Mouse (Mus musculus): ENCODE measurements at regions not wholly inside any gene's neighbourhood (a gene's known extent, or its start where the extent isn't known, plus 50 kb on each side); places are given as distances from the start of the nearest gene placed in this dataset.

- ATAC-seq (ENCODE audit: low FRiP score) (no peak), DNase-seq (ENCODE audit: low spot score) (no peak)
- Histone ChIP-seq H3K4me1 (replicated peaks; ENCODE audit: control insufficient read depth, insufficient read depth, low read length) (peaks cover 31% of the 10 kb centered on the region), H3K27ac (peak overlapping the region; percentile 66), H3K9me3 (ENCODE audit: control insufficient read depth, low read length) (no peaks in the 10 kb centered on the region), H3K4me3 (replicated peaks; ENCODE audit: low read length) (no peak overlapping the region), H3K9ac (0 out of 2 replicates have a peak overlapping the region, but pooled peaks have one; percentile 20), H3K27me3 (ENCODE audit: control insufficient read depth, insufficient read depth, low read length) (no peaks in the 10 kb centered on the region), H3K36me3 (replicated peaks; ENCODE audit: control insufficient read depth, insufficient read depth) (no peaks in the 10 kb centered on the region), H3K4me2 (replicated peaks) (peak overlapping the region; percentile 32; the same call in 1 of the 2 replicates)
- 33% methylated on average over 7 of the region's 7 CpGs for WGBS
Observed at GRCm38 (mm10) chr3:147103428-147103827, 251.3 kb downstream of the Ttll7 start.

GRCm38 (mm10) chr3:147117609-147118008 lies 265.4 kb downstream of the Ttll7 start:
- ATAC-seq (ENCODE audit: low FRiP score) (no peak), DNase-seq (ENCODE audit: low spot score) (no peak)
- H3K4me1 ChIP-seq (replicated peaks; ENCODE audit: control insufficient read depth, insufficient read depth, low read length), result no peaks in the 10 kb centered on the region
- WGBS, result 95% methylated on average over 4 of the region's 4 CpGs
- H3K4me3 ChIP-seq (replicated peaks; ENCODE audit: low read length), result no peak overlapping the region
- H3K36me3 ChIP-seq (replicated peaks; ENCODE audit: control insufficient read depth, insufficient read depth), result no peaks in the 10 kb centered on the region
- H3K27ac ChIP-seq, result no peak overlapping the region
- H3K9me3 ChIP-seq (ENCODE audit: control insufficient read depth, low read length), result no peaks in the 10 kb centered on the region
- no peak overlapping the region for H3K4me2 ChIP-seq (replicated peaks)
- H3K27me3 ChIP-seq (ENCODE audit: control insufficient read depth, insufficient read depth, low read length), result no peaks in the 10 kb centered on the region
- H3K9ac ChIP-seq, result no peak overlapping the region

GRCm38 (mm10) chr3:147118092-147118491 lies 265.9 kb downstream of the Ttll7 start:
- H3K9ac ChIP-seq, result no peak overlapping the region
- no peaks in the 10 kb centered on the region for H3K4me1 ChIP-seq (replicated peaks; ENCODE audit: control insufficient read depth, insufficient read depth, low read length)
- no peaks in the 10 kb centered on the region for H3K36me3 ChIP-seq (replicated peaks; ENCODE audit: control insufficient read depth, insufficient read depth)
- no peaks in the 10 kb centered on the region for H3K9me3 ChIP-seq (ENCODE audit: control insufficient read depth, low read length)
- no peak for ATAC-seq (ENCODE audit: low FRiP score)
- no peaks in the 10 kb centered on the region for H3K27me3 ChIP-seq (ENCODE audit: control insufficient read depth, insufficient read depth, low read length)
- no peak overlapping the region for H3K4me2 ChIP-seq (replicated peaks)
- no peak overlapping the region for H3K27ac ChIP-seq
- no peak overlapping the region for H3K4me3 ChIP-seq (replicated peaks; ENCODE audit: low read length)
- no peak for DNase-seq (ENCODE audit: low spot score)
- WGBS, result 78% methylated on average over 5 of the region's 5 CpGs

GRCm38 (mm10) chr3:147118622-147119021 lies 266.5 kb downstream of the Ttll7 start:
- H3K27ac ChIP-seq, result no peak overlapping the region
- no peaks in the 10 kb centered on the region for H3K27me3 ChIP-seq (ENCODE audit: control insufficient read depth, insufficient read depth, low read length)
- no peak overlapping the region for H3K4me3 ChIP-seq (replicated peaks; ENCODE audit: low read length)
- H3K4me1 ChIP-seq (replicated peaks; ENCODE audit: control insufficient read depth, insufficient read depth, low read length), result no peaks in the 10 kb centered on the region
- no peak overlapping the region for H3K9ac ChIP-seq
- DNase-seq (ENCODE audit: low spot score) (no peak), ATAC-seq (ENCODE audit: low FRiP score) (no peak)
- H3K36me3 ChIP-seq (replicated peaks; ENCODE audit: control insufficient read depth, insufficient read depth), result no peaks in the 10 kb centered on the region
- no peak overlapping the region for H3K4me2 ChIP-seq (replicated peaks)
- 93% methylated on average over 6 of the region's 6 CpGs for WGBS
- no peaks in the 10 kb centered on the region for H3K9me3 ChIP-seq (ENCODE audit: control insufficient read depth, low read length)

- H3K4me2 ChIP-seq (replicated peaks), result no peak overlapping the region
- WGBS, result 85% methylated on average over 6 of the region's 6 CpGs
- no peak overlapping the region for H3K9ac ChIP-seq
- H3K27ac ChIP-seq, result no peak overlapping the region
- H3K27me3 ChIP-seq (ENCODE audit: control insufficient read depth, insufficient read depth, low read length), result no peaks in the 10 kb centered on the region
- ATAC-seq (ENCODE audit: low FRiP score), result no peak
- H3K4me3 ChIP-seq (replicated peaks; ENCODE audit: low read length), result no peak overlapping the region
- no peaks in the 10 kb centered on the region for H3K4me1 ChIP-seq (replicated peaks; ENCODE audit: control insufficient read depth, insufficient read depth, low read length)
- no peak for DNase-seq (ENCODE audit: low spot score)
- H3K9me3 ChIP-seq (ENCODE audit: control insufficient read depth, low read length), result no peaks in the 10 kb centered on the region
- no peaks in the 10 kb centered on the region for H3K36me3 ChIP-seq (replicated peaks; ENCODE audit: control insufficient read depth, insufficient read depth)
Observed at GRCm38 (mm10) chr3:147121826-147122225, 269.7 kb downstream of the Ttll7 start.

GRCm38 (mm10) chr3:147127740-147128139 lies 275.6 kb downstream of the Ttll7 start:
- Histone ChIP-seq H3K27ac (no peak overlapping the region), H3K4me1 (replicated peaks; ENCODE audit: control insufficient read depth, insufficient read depth, low read length) (no peaks in the 10 kb centered on the region), H3K27me3 (ENCODE audit: control insufficient read depth, insufficient read depth, low read length) (no peaks in the 10 kb centered on the region), H3K9me3 (ENCODE audit: control insufficient read depth, low read length) (no peaks in the 10 kb centered on the region), H3K36me3 (replicated peaks; ENCODE audit: control insufficient read depth, insufficient read depth) (no peaks in the 10 kb centered on the region), H3K4me2 (replicated peaks) (no peak overlapping the region), H3K4me3 (replicated peaks; ENCODE audit: low read length) (no peak overlapping the region), H3K9ac (no peak overlapping the region)
- ATAC-seq (ENCODE audit: low FRiP score) (no peak), DNase-seq (ENCODE audit: low spot score) (no peak)
- 83% methylated on average over 6 of the region's 6 CpGs for WGBS

GRCm38 (mm10) chr3:147132830-147133229 lies 280.7 kb downstream of the Ttll7 start:
- DNase-seq (ENCODE audit: low spot score), result no peak
- no peak overlapping the region for H3K4me2 ChIP-seq (replicated peaks)

GRCm38 (mm10) chr3:147133408-147133807 lies 281.2 kb downstream of the Ttll7 start:
- H3K9me3 ChIP-seq (ENCODE audit: control insufficient read depth, low read length), result no peaks in the 10 kb centered on the region
- H3K27ac ChIP-seq, result no peak overlapping the region
- no peak for ATAC-seq (ENCODE audit: low FRiP score)
- H3K4me1 ChIP-seq (replicated peaks; ENCODE audit: control insufficient read depth, insufficient read depth, low read length), result no peaks in the 10 kb centered on the region
- no peak for DNase-seq (ENCODE audit: low spot score)
- H3K9ac ChIP-seq, result no peak overlapping the region
- H3K4me2 ChIP-seq (replicated peaks), result no peak overlapping the region
- H3K36me3 ChIP-seq (replicated peaks; ENCODE audit: control insufficient read depth, insufficient read depth), result no peaks in the 10 kb centered on the region
- WGBS, result 78% methylated on average over 13 of the region's 13 CpGs
- H3K4me3 ChIP-seq (replicated peaks; ENCODE audit: low read length), result no peak overlapping the region
- H3K27me3 ChIP-seq (ENCODE audit: control insufficient read depth, insufficient read depth, low read length), result no peaks in the 10 kb centered on the region

More at GRCm38 (mm10) chr3:147132830-147133229, 280.7 kb downstream of the Ttll7 start:
- no peak overlapping the region for H3K9ac ChIP-seq
- no peak overlapping the region for H3K4me3 ChIP-seq (replicated peaks; ENCODE audit: low read length)
- H3K4me1 ChIP-seq (replicated peaks; ENCODE audit: control insufficient read depth, insufficient read depth, low read length), result no peaks in the 10 kb centered on the region
- H3K27me3 ChIP-seq (ENCODE audit: control insufficient read depth, insufficient read depth, low read length), result no peaks in the 10 kb centered on the region
- no peaks in the 10 kb centered on the region for H3K36me3 ChIP-seq (replicated peaks; ENCODE audit: control insufficient read depth, insufficient read depth)
- ATAC-seq (ENCODE audit: low FRiP score), result no peak
- 66% methylated on average over 13 of the region's 13 CpGs for WGBS
- H3K9me3 ChIP-seq (ENCODE audit: control insufficient read depth, low read length), result no peaks in the 10 kb centered on the region
- H3K27ac ChIP-seq, result no peak overlapping the region

GRCm38 (mm10) chr3:147140414-147140813 lies 288.2 kb downstream of the Ttll7 start:
- no peaks in the 10 kb centered on the region for H3K36me3 ChIP-seq (replicated peaks; ENCODE audit: control insufficient read depth, insufficient read depth)
- no peak overlapping the region for H3K4me2 ChIP-seq (replicated peaks)
- H3K27ac ChIP-seq, result no peak overlapping the region
- no peaks in the 10 kb centered on the region for H3K9me3 ChIP-seq (ENCODE audit: control insufficient read depth, low read length)
- 52% methylated on average over 3 of the region's 3 CpGs for WGBS
- DNase-seq (ENCODE audit: low spot score) (no peak), ATAC-seq (ENCODE audit: low FRiP score) (no peak)
- no peaks in the 10 kb centered on the region for H3K27me3 ChIP-seq (ENCODE audit: control insufficient read depth, insufficient read depth, low read length)
- no peak overlapping the region for H3K4me3 ChIP-seq (replicated peaks; ENCODE audit: low read length)
- no peaks in the 10 kb centered on the region for H3K4me1 ChIP-seq (replicated peaks; ENCODE audit: control insufficient read depth, insufficient read depth, low read length)
- H3K9ac ChIP-seq, result no peak overlapping the region

- WGBS, result 76% methylated on average over 3 of the region's 3 CpGs
- ATAC-seq (ENCODE audit: low FRiP score), result no peak
- Histone ChIP-seq H3K27ac (no peak overlapping the region), H3K4me3 (replicated peaks; ENCODE audit: low read length) (no peak overlapping the region), H3K9me3 (ENCODE audit: control insufficient read depth, low read length) (no peaks in the 10 kb centered on the region), H3K9ac (no peak overlapping the region), H3K4me1 (replicated peaks; ENCODE audit: control insufficient read depth, insufficient read depth, low read length) (no peaks in the 10 kb centered on the region), H3K27me3 (ENCODE audit: control insufficient read depth, insufficient read depth, low read length) (no peaks in the 10 kb centered on the region), H3K36me3 (replicated peaks; ENCODE audit: control insufficient read depth, insufficient read depth) (no peaks in the 10 kb centered on the region), H3K4me2 (replicated peaks) (no peak overlapping the region)
- no peak for DNase-seq (ENCODE audit: low spot score)
Observed at GRCm38 (mm10) chr3:147153456-147153855, 301.3 kb downstream of the Ttll7 start.
